Mouse (Mus musculus) liver, adult 2 months (tissue): Measurements from ENCODE around the gene Mrpl49.

ENCODE experiments used
- CTCF ChIP-seq: fragments of 200-500 bp; IDR thresholded peaks from 2 replicates; pipeline ENCODE4 v1.5.1; 2011; ENCODE audit warnings: low read depth, low read length, control low read depth
- POLR2A ChIP-seq: fragments of 200-500 bp; IDR thresholded peaks from 2 replicates; pipeline ENCODE4 v1.6.1; 2011; ENCODE audit warnings: low read length, control low read depth; ENCODE audit not compliant: insufficient read depth; ENCODE audit errors: extremely low read depth

DNA sequence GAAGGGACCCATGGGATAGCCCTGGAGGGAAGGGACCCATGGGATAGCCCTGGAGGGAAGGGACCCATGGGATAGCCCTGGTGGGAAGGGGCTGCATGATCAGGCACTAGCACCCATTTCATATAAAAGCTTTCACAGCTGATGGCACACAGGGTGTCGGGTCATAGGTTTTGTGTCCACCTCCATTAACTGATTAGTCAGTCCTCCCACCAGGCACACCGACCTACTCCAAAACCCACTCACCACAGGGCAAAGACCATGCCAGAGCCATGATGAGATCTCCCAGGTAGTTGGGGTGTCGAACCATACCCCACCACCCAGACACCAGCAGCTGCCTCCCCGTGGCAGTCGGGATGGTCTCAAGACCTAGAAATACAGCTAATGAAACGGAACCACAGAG lies 5.5 kb upstream of the Mrpl49 start:
- no peak for TF ChIP-seq POLR2A
- TF ChIP-seq CTCF: no peak
